Mouse (Mus musculus) bone marrow macrophage, adult 2 months (primary cell): ENCODE results near the gene Zc3h12d. TPM values are rescaled to one million over a fixed set of nuclear protein-coding genes. Genes with fewer than 3 reads are reported as not detected.

Experiments
- H3K27ac ChIP-seq: 2 replicates; pipeline ENCODE4 v1.5.1; 2012; ENCODE audit warnings: low read depth, low read length; ENCODE audit not compliant: insufficient read depth
- H3K4me1 ChIP-seq: 2 replicates; pipeline ENCODE4 v1.6.1; 2012; ENCODE audit warnings: low read length; ENCODE audit not compliant: control insufficient read depth, insufficient read depth
- H3K4me3 ChIP-seq: 2 replicates; pipeline ENCODE4 v1.5.1; 2012; ENCODE audit warnings: mild to moderate bottlenecking, low read length, moderate library complexity; ENCODE audit not compliant: insufficient read depth
- CTCF ChIP-seq: IDR thresholded peaks from 2 replicates; pipeline ENCODE4 v1.5.1; 2012; ENCODE audit warnings: low read depth, mild to moderate bottlenecking, low read length, moderate library complexity
- POLR2A ChIP-seq: IDR thresholded peaks from 2 replicates; pipeline ENCODE4 v1.6.1; 2012; ENCODE audit warnings: mild to moderate bottlenecking, low read depth, low read length, borderline replicate concordance
- polyA plus RNA-seq: library from polyadenylated mRNA; stranded (reverse); fragments of >200 nt; gene quantifications from 2 replicates; pipeline ENCODE4 v1.2.4, GENCODE M21; 2012; ENCODE audit not compliant: missing spikeins, insufficient read depth, insufficient read length

Zc3h12d gene
- polyA plus RNA-seq, 1 experiment, result 29.5 TPM

- Histone ChIP-seq H3K4me3 (no peak overlapping the region), H3K4me1 (peaks cover 12% of the 10 kb centered on the region), H3K27ac (no peak overlapping the region)
- TF ChIP-seq POLR2A (no peak), CTCF (no peak)
Measured at GRCm38 (mm10) chr10:7819603-7820002, 12.7 kb upstream of the Zc3h12d start.

- H3K4me1 ChIP-seq, result peaks cover 17% of the 10 kb centered on the region
- TF ChIP-seq POLR2A (no peak), CTCF (no peak)
- no peak overlapping the region for H3K4me3 ChIP-seq
- H3K27ac ChIP-seq, result no peak overlapping the region
Measured at GRCm38 (mm10) chr10:7820171-7820570, 12.1 kb upstream of the Zc3h12d start.

GRCm38 (mm10) chr10:7821981-7822380, 10.3 kb upstream of the Zc3h12d start:
- Histone ChIP-seq H3K4me1 (peaks cover 17% of the 10 kb centered on the region), H3K4me3 (no peak overlapping the region), H3K27ac (no peak overlapping the region)
- TF ChIP-seq CTCF (no peak), POLR2A (no peak)

- Histone ChIP-seq H3K27ac (peak overlapping the region; percentile 44), H3K4me1 (peaks cover 28% of the 10 kb centered on the region), H3K4me3 (no peak overlapping the region)
- TF ChIP-seq POLR2A (no peak), CTCF (no peak)
Measured at GRCm38 (mm10) chr10:7824663-7825280, 7.5 kb upstream of the Zc3h12d start.

GRCm38 (mm10) chr10:7825281-7825665, 7.0 kb upstream of the Zc3h12d start:
- TF ChIP-seq POLR2A (no peak), CTCF (no peak)
- Histone ChIP-seq H3K27ac (peak overlapping the region; percentile 44), H3K4me1 (peaks cover 34% of the 10 kb centered on the region), H3K4me3 (no peak overlapping the region)

- Histone ChIP-seq H3K27ac (no peak overlapping the region), H3K4me3 (no peak overlapping the region), H3K4me1 (peaks cover 36% of the 10 kb centered on the region)
- TF ChIP-seq CTCF, result no peak
- TF ChIP-seq POLR2A, result no peak
Measured at GRCm38 (mm10) chr10:7826106-7826505, 6.2 kb upstream of the Zc3h12d start.

GRCm38 (mm10) chr10:7833377-7834165, 1.3 kb downstream of the Zc3h12d start:
- Histone ChIP-seq H3K27ac (peak overlapping the region; percentile 99), H3K4me1 (peaks cover 62% of the 10 kb centered on the region), H3K4me3 (peak overlapping the region; percentile 50)
- peak; percentile 64 for TF ChIP-seq CTCF
- no peak for TF ChIP-seq POLR2A

- TF ChIP-seq POLR2A (no peak), CTCF (no peak)
- Histone ChIP-seq H3K27ac (peak overlapping the region; percentile 99), H3K4me1 (peaks cover 67% of the 10 kb centered on the region), H3K4me3 (peak overlapping the region; percentile 50)
Measured at GRCm38 (mm10) chr10:7834671-7835225, 2.5 kb downstream of the Zc3h12d start.

- no peak for TF ChIP-seq CTCF
- TF ChIP-seq POLR2A, result no peak
- Histone ChIP-seq H3K4me3 (no peak overlapping the region), H3K27ac (no peak overlapping the region), H3K4me1 (peaks cover 70% of the 10 kb centered on the region)
Measured at GRCm38 (mm10) chr10:7836902-7837301, 4.6 kb downstream of the Zc3h12d start.

- Histone ChIP-seq H3K27ac (no peak overlapping the region), H3K4me3 (no peak overlapping the region), H3K4me1 (peaks cover 70% of the 10 kb centered on the region)
- TF ChIP-seq POLR2A (no peak), CTCF (no peak)
Measured at GRCm38 (mm10) chr10:7837446-7837845, 5.2 kb downstream of the Zc3h12d start.
